9 mouse cellular contexts compared by ENCODE assay signal in the genomic region with DNA sequence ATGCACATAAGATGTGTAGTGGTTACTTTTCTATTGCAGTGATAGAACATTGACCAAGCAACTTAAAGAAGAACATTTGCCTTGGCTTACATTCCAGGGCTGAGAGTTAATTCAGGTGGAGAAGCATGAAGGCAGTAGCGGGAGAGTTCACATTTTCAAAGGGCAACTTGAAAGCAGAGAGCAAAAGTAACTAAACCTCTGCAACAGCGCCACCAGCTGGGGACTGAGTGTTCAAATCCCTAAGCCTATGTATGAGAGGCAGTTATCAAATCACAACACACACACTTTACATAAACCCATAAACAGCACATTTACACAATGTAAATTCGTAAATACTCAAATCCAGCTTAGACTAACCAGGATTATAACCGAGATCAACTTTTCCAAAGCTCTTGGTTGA. TPM values are rescaled to one million over a fixed set of nuclear protein-coding genes. Genes with fewer than 3 reads are reported as not detected.
DNase-seq lines count a peak whose midpoint lies in the region; ATAC-seq and TF ChIP-seq lines count a peak whose summit lies in the region.
"Had no signal": no experiment of that assay in that cellular context is flagged by ENCODE, and none has a peak within 500 bp of the region (broad histone marks: within the 10 kb centered on the region; RNA-seq: fewer than 3 reads in every experiment).

No protein-coding gene starts in this region.

- ATAC-seq in CD4-positive, CD25-positive, alpha-beta regulatory T cell, adult 4 months: peak; percentile 42
- ATAC-seq in lung, embryonic 14.5 days (ENCODE audit: insufficient read depth): no peak

- H3K4me3 ChIP-seq in lung, embryonic 14.5 days (ENCODE audit: low read depth, low read length): no peak overlapping the region
- H3K4me3 ChIP-seq: lung, embryonic 15.5 days had no signal

- no peaks in the 10 kb centered on the region for H3K9me3 ChIP-seq in lung, embryonic 14.5 days (ENCODE audit: low read depth, low read length)
- H3K9me3 ChIP-seq: lung, embryonic 15.5 days had no signal

- H3K27ac ChIP-seq in lung, embryonic 14.5 days (ENCODE audit: low read depth): no peak overlapping the region
- H3K27ac ChIP-seq: lung, embryonic 15.5 days had no signal

- H3K4me2 ChIP-seq in lung, embryonic 14.5 days: no peak overlapping the region
- H3K4me2 ChIP-seq: lung, embryonic 15.5 days had no signal

- intact Hi-C loops in gastrocnemius, postnatal 14 days (cut with DNase I; ENCODE audit: low total_unique reads): loop anchor here (10.0 kb wide), 1 partner anchor 65 kb away; the partner anchor contains the start of gene Dennd2c

- peak; percentile 49 for DNase-seq in Muller cell, postnatal 12 days (ENCODE audit: inconsistent ontology term)
- peak; percentile 44 for DNase-seq in cerebellum, adult 9-11 months
- DNase-seq in gastrocnemius, postnatal 14 days: peak; percentile 73
- peak; percentile 77 for DNase-seq in layer of hippocampus, adult 11-12 months (ENCODE audit: low spot score)
- peak; percentile 92 for DNase-seq in lung, embryonic 14.5 days
- peak; percentile 44 for DNase-seq in right cerebral cortex, postnatal 25 days
- DNase-seq in urinary bladder, postnatal 4 days (ENCODE audit: low spot score in 2 of 2): peak; percentile 51 to 85

- H3K36me3 ChIP-seq in lung, embryonic 14.5 days (ENCODE audit: insufficient read depth): peaks cover 17% of the 10 kb centered on the region

- H3K9ac ChIP-seq in lung, embryonic 14.5 days: no peak overlapping the region
- H3K9ac ChIP-seq: lung, embryonic 15.5 days had no signal

- peaks cover 8% of the 10 kb centered on the region for H3K4me1 ChIP-seq in lung, embryonic 14.5 days (ENCODE audit: insufficient read depth)

- 21% methylated on average over 4 of the region's 4 CpGs for WGBS in lung, embryonic 14.5 days

- H3K27me3 ChIP-seq in lung, embryonic 14.5 days (ENCODE audit: insufficient read depth, low read length): no peaks in the 10 kb centered on the region
- H3K27me3 ChIP-seq: lung, embryonic 15.5 days had no signal

- TF ChIP-seq CTCF in lung, embryonic 14.5 days (IDR thresholded peaks at IDR 0.05; ENCODE audit: low read depth): peak; percentile 74

RNA-seq across cellular contexts. Expression of gene Bcas2, which starts 1.7 kb away (rescaled TPM):
- 100 to 1,000 TPM; 129 to 131 TPM for polyA plus RNA-seq in CD4-positive, CD25-positive, alpha-beta regulatory T cell, adult 4 months (2017; shearing (Covaris generic))
- total RNA-seq in gastrocnemius, postnatal 14 days (2021): 10 to 100 TPM; 40.3 to 47.4 TPM
- polyA plus RNA-seq in lung, embryonic 14.5 days (2014; fragmentation: Nextera tagmentation; extraction: Ambion mirVana): 190 and 192 TPM in 2 replicates
